Mouse (Mus musculus) thymus, adult 2 months (tissue): ENCODE results near the gene Creb3. TPM values are rescaled to one million over a fixed set of nuclear protein-coding genes. Genes with fewer than 3 reads are reported as not detected.
A peak's percentile ranks its signal among the peaks of the same experiment; 100 is the strongest.

Experiments used
- DNase-seq: peaks from one replicate; pipeline ENCODE4 v3.0.0; 2021
- H3K27ac ChIP-seq: fragments of 200-500 bp; 2 replicates; pipeline ENCODE4 v1.5.1; 2012; ENCODE audit warnings: low read length, control low read depth; ENCODE audit not compliant: control insufficient read depth, insufficient read depth
- H3K27me3 ChIP-seq: fragments of 200-500 bp; 2 replicates; pipeline ENCODE4 v1.6.1; 2012; ENCODE audit warnings: mild to moderate bottlenecking, low read length, moderate library complexity, mixed read lengths; ENCODE audit not compliant: control insufficient read depth, insufficient read depth
- H3K36me3 ChIP-seq: fragments of 200-500 bp; 2 replicates; pipeline ENCODE4 v1.6.1; 2012; ENCODE audit warnings: mild to moderate bottlenecking, low read length, moderate library complexity; ENCODE audit not compliant: control insufficient read depth, insufficient read depth
- H3K4me1 ChIP-seq: fragments of 200-500 bp; replicated peaks from 2 replicates; pipeline ENCODE4 v1.6.1; 2012; ENCODE audit warnings: low read length; ENCODE audit not compliant: control insufficient read depth, insufficient read depth
- H3K4me3 ChIP-seq: fragments of 200-500 bp; 2 replicates; pipeline ENCODE4 v1.5.1; 2012; ENCODE audit warnings: mild to moderate bottlenecking, low read length, control low read depth, moderate library complexity; ENCODE audit not compliant: control insufficient read depth, insufficient read depth
- CTCF ChIP-seq: fragments of 200-500 bp; IDR thresholded peaks from 2 replicates; pipeline ENCODE4 v1.5.1; 2012; ENCODE audit warnings: mild to moderate bottlenecking, control low read depth, low read length, moderate library complexity, borderline replicate concordance; ENCODE audit not compliant: control insufficient read depth, poor library complexity, insufficient read depth; ENCODE audit errors: extremely low read depth
- POLR2A ChIP-seq: fragments of 200-500 bp; IDR thresholded peaks from 2 replicates; pipeline ENCODE4 v1.6.1; 2012; ENCODE audit warnings: mild to moderate bottlenecking, low read length, control low read depth, moderate library complexity; ENCODE audit not compliant: control insufficient read depth, poor library complexity, insufficient read depth; ENCODE audit errors: extremely low read depth
- WGBS: fragments of 180-500 bp; shearing (Covaris S2); methylation state at CpG from one replicate; pipeline ENCODE4 v1.1.7; 2018; 5-methylcytosine and 5-hydroxymethylcytosine counted together
- polyA plus RNA-seq: library from polyadenylated mRNA; depleted of rRNA; stranded (reverse); fragments of >200 nt; gene quantifications from 2 replicates; pipeline ENCODE4 v1.2.3, GENCODE M21; 2012

Creb3 gene
- polyA plus RNA-seq, 1 experiment, result 80.2 TPM

DNA sequence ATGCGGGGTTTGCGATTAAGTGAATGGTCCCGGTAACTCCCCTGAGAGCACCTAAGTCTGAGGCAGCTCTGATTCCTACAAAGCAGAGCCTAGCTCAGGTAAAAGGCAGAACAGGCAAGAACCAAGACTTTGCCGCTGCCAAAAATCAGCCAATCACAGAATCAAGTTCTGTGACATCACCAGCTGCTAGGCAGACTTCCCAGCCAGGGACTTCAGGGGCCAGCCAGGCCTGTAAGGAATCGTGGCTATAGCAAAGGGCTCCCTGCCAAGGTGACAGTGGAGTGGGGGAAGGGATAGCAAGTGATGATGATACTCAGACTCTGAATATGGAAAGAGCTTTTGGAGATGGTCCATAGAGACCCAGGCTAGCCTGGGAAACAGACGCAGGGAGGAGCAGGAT is 42.2 kb upstream of the Creb3 start:
- Histone ChIP-seq H3K4me3 (no peak overlapping the region), H3K27me3 (peaks cover 16% of the 10 kb centered on the region), H3K27ac (no peak overlapping the region), H3K4me1 (peaks cover 19% of the 10 kb centered on the region), H3K36me3 (no peaks in the 10 kb centered on the region)
- DNase-seq, result peak; percentile 82
- TF ChIP-seq POLR2A (no peak), CTCF (no peak)
- 34% methylated on average over 6 of the region's 6 CpGs for WGBS

DNA sequence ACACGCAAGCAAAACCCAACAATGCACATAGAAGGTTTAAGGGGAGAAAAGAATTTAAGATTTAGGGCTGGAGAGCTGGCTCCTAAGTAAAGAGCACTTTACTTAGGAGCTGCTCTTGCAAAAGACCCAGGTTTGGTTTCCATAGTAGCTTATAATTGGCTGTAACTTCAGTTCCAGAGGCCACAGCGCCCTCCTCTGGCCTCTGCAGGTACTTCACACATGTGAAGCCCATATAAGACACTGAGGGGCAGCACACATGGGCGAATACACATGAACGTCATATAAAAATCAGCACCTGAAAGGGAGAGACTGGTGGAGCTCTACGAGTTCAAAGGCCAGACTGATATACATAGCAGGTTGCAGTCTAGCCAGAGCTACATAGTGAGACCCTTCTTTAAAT is 34.3 kb upstream of the Creb3 start:
- Histone ChIP-seq H3K27ac (no peak overlapping the region), H3K27me3 (peaks cover 21% of the 10 kb centered on the region), H3K4me3 (no peak overlapping the region), H3K4me1 (peaks cover 13% of the 10 kb centered on the region), H3K36me3 (peaks cover 21% of the 10 kb centered on the region)
- TF ChIP-seq POLR2A (no peak), CTCF (no peak)
- WGBS, result 83% methylated on average over 5 of the region's 5 CpGs
- peak; percentile 25 for DNase-seq

DNA sequence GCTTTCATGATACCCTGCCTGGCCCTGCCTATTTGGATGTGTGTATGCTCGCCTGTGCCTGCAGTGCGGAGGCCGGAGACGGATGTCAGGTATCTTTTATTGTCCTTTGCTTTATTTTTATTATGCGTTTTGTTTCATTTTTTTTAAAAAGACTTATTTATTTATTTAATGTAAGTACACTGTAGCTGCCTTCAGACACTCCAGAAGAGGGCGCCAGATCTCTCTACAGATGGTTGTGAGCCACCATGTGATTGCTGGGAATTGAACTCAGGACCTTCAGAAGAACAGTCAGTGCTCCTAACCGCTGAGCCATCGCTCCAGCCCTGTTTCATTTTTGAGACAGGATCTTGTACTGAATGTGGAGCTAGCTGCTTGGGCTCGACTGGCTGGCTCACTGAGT is 33.6 kb upstream of the Creb3 start:
- 91% methylated on average over 9 of the region's 9 CpGs for WGBS
- TF ChIP-seq POLR2A, result no peak
- TF ChIP-seq CTCF, result no peak
- Histone ChIP-seq H3K4me3 (no peak overlapping the region), H3K4me1 (peaks cover 9% of the 10 kb centered on the region), H3K27ac (no peak overlapping the region), H3K27me3 (peaks cover 17% of the 10 kb centered on the region), H3K36me3 (peaks cover 27% of the 10 kb centered on the region)
- DNase-seq, result peak; percentile 28

DNA sequence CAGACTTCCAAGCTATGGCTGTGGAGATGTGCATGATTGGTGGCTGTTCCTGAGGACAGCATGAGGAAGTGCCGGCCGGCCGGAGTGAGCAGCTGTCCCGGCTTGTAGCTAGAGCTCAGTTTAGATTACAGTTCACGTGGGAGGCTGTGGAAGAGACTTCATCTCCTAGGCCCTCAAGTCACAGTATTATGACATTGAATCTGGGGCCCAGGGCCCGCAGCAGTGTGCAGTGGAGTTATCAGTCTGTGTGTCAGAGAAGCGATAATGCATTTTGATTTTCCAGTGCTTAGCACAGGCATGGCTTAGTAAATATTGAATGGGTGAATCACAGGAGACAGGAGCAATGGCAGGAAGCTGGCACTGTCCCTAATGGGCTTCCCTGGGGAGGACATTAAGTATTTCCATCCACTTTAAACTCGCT is 32.0 kb upstream of the Creb3 start:
- 80% methylated on average over 8 of the region's 8 CpGs for WGBS
- Histone ChIP-seq H3K4me1 (no peaks in the 10 kb centered on the region), H3K4me3 (no peak overlapping the region), H3K36me3 (peaks cover 43% of the 10 kb centered on the region), H3K27me3 (peaks cover 4% of the 10 kb centered on the region; the same call in 1 of the 2 replicates), H3K27ac (no peak overlapping the region)
- TF ChIP-seq POLR2A (no peak), CTCF (no peak)
- no peak for DNase-seq

DNA sequence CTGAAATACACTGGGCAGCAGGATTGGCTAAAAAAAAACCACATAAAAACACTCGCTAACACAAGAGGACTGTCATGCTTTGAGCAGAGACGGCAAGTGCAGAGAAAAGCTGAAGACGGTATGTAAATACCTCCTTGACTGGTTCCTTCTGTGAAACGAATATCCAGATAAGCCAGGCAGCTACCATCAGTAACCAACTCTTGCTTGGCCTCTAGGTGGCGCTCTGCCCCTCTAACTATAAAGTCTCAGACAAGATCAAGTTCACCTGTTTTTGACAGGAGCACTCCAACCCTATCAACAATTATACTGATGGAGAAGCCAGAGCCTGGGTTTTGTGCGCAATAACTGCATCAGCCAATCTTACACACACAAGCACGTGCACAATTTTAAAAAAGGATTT is 31.6 kb upstream of the Creb3 start:
- WGBS, result 28% methylated on average over 7 of the region's 7 CpGs
- H3K4me3 ChIP-seq, result no peak overlapping the region
- TF ChIP-seq CTCF, result no peak
- TF ChIP-seq POLR2A, result no peak
- no peak overlapping the region for H3K27ac ChIP-seq
- H3K36me3 ChIP-seq, result peaks cover 48% of the 10 kb centered on the region
- H3K4me1 ChIP-seq, result no peaks in the 10 kb centered on the region
- H3K27me3 ChIP-seq, result no peaks in the 10 kb centered on the region
- peak; percentile 78 for DNase-seq

DNA sequence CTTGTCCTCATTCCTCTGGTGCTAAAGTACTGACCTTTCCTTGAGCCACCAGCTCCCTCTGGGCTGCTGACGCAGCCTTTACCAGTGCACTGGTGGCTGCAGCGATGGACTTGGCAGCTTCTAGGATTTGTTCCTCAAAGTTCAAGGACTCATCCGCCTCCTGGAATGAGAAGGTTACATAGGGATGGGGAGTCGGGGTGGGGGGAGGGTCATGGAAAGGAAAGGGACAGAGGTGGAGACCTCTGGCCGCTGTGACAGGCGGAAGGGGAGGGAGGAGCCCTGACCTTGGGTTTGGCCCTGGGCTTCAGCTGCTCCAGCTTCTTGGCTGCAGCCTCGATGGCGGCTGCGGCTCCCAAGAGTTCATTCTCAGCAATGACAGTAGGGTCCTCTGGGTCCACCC is 28.9 kb upstream of the Creb3 start:
- 96% methylated on average over 9 of the region's 9 CpGs for WGBS
- no peak for TF ChIP-seq CTCF
- no peak for TF ChIP-seq POLR2A
- H3K36me3 ChIP-seq, result peaks cover 74% of the 10 kb centered on the region
- H3K27me3 ChIP-seq, result no peaks in the 10 kb centered on the region
- no peak overlapping the region for H3K4me3 ChIP-seq
- H3K4me1 ChIP-seq, result no peaks in the 10 kb centered on the region
- no peak for DNase-seq
- no peak overlapping the region for H3K27ac ChIP-seq

DNA sequence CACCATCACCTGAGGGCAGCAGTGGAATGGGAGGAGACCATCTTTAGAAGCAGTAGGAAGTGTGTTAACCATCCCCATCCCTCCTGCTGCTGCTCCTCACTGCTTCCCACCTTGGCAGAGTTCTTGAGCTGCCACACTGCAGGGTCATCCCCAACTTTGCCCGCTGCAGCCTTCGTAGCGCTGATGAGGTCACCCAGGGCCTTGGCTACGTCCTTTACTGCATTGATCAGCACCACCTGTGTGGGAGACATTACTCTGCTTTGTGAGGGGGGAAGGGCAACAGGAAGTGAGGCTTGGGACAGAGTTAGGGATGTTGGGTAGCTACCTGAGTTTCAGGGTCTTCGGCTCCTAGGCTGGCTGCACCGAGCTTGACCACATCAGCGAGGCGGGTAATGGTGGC is 26.5 kb upstream of the Creb3 start:
- Histone ChIP-seq H3K4me3 (no peak overlapping the region), H3K36me3 (peaks cover 98% of the 10 kb centered on the region), H3K27me3 (no peaks in the 10 kb centered on the region), H3K27ac (no peak overlapping the region), H3K4me1 (no peaks in the 10 kb centered on the region)
- TF ChIP-seq CTCF, result no peak
- DNase-seq, result no peak
- WGBS, result 97% methylated on average over 8 of the region's 8 CpGs
